Mouse (Mus musculus) thymus, postnatal 10 days (tissue): ENCODE data around the gene Krtap19-2.

Source experiments
- DNase-seq, 2 experiments: peaks; one replicate each; pipeline ENCODE4 v3.0.0; 2021; ENCODE audit warnings: low spot score in 2 of 2

Krtap19-2 gene

DNA sequence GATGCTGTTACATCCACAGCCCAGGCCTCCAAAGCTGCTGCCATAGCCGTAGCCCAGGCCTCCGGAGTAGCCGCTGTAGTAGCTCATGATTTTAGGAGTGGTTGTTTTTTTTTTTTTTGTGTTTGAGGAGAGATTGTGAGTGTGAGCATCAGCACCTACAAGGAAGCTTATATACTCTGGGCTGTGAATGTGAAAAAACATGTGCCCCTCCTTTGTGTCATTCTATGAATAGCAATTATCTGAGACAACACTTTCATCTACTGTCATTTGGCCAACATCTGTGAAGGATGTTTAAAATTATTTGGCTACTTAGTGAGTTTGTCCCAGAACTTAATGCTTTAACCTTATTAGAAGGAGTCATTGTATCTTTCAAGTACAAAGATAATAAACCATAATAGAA is at the start of gene Krtap19-2:
Gene Krtap19-2 (minus strand): TSS at position 101 of the 400 bp plus-strand sequence.
- no peak for DNase-seq

DNA sequence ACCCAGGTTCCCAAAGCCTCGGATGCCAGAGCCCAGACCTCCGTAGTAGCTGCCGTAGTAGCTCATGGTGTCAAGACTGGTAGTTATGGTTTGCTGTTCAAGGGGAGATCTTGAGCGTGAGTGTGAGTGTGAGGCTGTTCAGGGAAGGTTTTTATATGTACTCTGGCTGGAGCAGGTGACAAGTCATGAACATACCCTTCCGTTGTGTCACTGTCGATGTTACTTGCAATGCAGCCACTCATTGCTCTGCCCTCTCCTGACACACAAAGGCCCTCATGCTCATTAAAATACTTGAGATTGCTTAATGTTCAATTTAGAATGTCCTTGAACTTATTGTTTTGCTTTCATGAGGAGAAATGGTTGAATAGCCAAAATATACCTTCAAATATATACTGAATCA is 22.3 kb upstream of the Krtap19-2 start, which contains the start of gene Krtap19-5:
Gene Krtap19-5 (minus strand): TSS at position 101 of the 400 bp plus-strand sequence.
- no peak for DNase-seq

DNA sequence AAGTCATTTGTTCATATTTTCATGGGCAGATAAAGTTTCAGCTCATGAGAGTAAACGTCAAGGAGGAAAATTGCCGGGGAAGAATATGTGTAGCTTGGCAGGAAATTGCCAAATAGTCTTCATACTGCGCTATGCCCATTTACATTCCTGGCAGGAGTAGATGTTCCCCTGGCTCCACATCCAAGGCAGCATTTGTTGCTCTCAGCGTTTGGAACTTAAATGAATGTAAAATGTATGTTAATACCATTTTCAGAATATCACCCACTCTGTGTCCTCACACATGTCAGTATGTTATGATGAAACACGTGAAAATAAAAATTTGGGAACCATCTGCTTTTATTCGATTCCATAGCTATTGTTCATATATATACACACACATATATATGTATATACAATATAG is 12.8 kb upstream of the Krtap19-2 start:
- no peak for DNase-seq

DNA sequence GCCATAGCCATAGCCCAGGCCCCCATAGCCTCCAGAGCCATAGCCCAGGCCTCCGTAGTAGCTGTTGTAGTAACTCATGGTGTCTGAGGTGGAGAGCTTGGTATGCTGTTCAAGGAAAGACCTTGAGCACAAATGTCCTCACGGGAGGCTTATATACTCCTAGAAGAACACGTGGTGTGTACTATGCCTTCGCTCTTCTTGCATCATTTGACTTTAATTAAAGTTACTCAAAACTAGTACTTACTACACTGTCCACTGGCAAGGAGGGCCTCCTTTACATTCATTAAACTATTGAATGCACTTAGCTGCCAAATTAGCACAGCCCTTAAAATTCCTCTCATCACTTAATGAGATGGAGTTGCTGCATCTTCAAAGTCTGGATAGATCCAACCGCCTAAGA is 10.9 kb upstream of the Krtap19-2 start, which contains the start of gene Krtap19-4:
Gene Krtap19-4 (minus strand): TSS at position 101 of the 400 bp plus-strand sequence.
- DNase-seq: no peak

DNA sequence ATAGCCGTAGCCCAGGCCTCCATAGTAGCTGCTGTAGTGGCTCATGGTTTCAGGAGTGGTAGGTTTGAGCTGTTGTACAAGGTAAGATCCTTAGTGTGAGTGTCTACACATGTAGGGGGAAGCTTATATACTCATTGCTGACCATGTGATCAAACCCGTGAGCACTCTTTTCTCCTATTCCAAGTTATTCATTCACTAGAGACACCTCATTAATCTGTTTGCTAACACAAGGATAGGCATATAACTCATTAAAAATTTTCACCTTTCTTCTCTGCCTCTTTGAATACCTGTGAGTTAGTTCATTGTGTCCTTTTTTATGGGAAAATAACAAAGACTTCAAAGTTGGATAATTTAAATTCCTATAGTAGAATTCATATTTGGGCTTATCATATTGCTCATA is 3.9 kb upstream of the Krtap19-2 start, which contains the start of gene Krtap19-3:
Gene Krtap19-3 (minus strand): TSS at position 101 of the 400 bp plus-strand sequence.
- DNase-seq: no peak

DNA sequence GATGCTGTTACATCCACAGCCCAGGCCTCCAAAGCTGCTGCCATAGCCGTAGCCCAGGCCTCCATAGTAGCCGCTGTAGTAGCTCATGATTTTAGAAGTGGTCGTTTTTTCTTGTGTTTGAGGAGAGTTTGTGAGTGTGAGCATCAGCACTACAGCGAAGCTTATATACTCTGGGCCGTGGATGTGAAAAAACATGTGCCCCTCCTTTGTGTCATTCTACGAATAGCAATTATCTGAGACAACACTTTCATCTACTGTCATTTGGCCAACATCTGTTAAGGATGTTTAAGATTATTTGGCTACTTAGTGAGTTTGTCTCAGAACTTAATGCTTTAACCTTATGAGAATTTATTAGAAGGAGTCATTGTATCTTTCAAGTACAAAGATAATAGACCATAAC is 4.8 kb downstream of the Krtap19-2 start, which contains the start of gene Krtap19-1:
Gene Krtap19-1 (minus strand): TSS at position 101 of the 400 bp plus-strand sequence.
- DNase-seq: no peak

DNA sequence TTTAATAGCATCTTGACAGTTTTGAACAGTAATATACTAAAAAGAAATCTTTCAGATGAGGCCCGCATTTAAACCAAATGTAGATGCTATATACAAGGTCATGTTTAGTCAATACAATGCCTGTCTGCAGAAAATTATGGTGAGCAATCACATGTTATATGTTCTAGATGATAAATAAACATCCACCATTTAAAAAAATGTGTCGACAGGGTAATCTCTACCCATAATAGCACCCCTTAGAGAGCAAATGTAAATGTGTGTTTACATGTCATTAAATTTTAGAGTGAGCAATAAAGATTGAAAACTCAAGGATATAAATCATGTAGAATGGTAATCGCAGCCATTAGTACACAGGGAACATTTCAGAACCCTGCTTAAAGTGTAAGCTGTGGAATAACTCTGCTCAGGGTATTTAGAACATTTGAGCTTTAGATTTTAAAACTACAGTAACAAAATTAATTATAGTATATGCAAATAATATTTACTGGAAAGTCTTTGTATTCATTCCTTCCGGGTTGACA is 9.1 kb downstream of the Krtap19-2 start:
- DNase-seq: no peak

DNA sequence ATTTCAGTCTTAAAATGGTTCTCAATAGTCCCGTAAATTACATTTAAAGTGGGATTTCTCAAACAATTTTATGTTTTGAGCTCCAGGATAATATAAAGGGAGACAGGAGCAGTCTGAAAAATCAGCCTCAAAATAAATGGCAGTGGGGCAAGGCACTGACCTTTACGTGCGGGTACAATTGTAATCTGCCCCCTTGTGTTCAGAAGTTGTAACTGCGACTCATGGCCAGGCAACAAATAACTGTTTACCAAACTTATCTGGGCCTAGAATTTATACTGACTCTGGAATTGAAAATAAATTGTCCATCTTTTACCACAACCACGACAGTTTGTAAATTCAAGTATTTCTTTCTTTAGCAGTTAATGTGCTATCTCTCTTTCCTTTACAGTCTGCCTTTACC is 22.6 kb downstream of the Krtap19-2 start:
- peak in 1 of 2 experiments; percentile 4 for DNase-seq

DNA sequence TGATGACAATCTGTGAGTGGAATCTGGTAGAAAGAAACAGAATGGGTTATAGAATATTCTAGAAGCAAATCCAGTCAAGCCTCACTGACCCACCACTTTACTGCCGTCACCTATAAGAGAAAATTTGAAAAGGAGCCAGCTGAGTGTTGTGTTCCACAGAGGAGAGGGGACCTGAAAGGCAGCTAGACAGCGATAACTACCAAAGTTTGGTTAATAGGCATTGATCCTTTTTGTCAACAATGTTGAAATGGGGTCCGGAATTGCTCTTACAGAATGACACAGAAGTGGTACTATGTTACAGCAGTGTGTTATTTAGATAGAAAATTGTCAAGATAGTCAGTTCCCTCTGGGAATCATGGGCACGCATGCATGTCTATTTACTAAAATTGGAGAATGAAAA is 25.5 kb downstream of the Krtap19-2 start:
- no peak for DNase-seq

DNA sequence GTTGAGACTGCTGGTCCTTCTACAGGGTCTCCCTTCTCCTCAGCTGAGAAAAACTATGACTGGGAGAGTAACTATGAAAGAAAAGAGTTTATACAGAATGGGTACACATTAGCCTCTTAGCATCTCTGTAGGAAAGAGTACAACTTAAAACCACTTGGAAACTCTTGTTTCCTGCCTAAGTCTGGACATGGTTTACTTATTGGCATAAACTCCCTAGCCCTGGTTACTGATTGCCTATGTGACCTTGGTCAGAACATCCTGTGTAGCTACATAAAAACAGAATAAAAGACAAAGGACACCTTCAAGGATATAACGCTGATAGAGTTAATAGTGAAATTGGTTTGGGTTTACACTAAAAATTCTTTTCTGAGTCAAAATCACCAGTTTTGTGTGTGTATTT is 26.7 kb downstream of the Krtap19-2 start:
- no peak for DNase-seq

DNA sequence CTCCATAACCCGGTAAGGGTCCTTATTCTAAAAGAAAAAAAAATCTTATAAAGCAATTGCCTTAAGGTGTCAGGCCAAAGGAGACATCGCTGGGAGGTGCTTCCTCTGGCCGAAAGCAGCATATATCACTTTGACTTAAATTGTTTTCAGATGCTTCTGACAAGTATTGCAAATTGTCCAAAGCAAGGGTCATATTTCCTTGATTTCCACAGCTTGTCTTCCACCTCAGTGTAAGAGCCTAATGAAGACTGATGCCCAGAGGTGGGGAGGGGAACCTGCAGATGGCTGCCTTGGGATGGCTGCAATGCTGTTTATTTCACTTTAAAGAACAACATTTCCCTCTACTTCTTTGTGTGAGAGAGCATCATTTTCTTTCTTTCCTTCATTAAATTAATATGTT is 47.1 kb downstream of the Krtap19-2 start:
- DNase-seq: no peak

DNA sequence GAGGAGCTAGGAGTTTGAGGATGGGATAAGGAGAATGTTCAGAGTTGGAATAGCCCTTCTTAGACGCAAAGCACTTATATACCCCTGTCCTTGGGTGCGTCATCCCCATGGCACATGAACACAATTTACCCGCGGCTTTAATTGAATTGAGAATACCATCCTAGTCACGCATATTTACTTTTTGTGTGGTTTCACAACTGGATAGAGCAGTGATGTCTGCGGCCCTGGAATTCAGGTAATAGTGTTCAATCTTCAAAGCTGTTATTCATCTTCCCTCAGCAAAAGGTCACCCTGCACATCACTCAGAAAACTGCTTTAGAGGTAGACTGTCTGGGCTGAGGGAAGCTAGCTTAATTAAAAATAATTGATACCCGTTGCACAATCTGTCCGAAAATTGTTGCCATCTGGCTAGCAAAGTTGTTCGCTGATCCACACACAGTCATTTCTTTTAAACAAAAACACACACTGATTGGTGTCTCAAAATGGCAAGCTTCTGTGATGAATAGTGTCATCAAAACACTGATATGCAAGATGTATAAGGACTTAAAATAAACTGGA is 47.9 kb downstream of the Krtap19-2 start, which contains the start of gene Krtap14:
Gene Krtap14 (minus strand): TSS at position 51 of the 558 bp plus-strand sequence.
- no peak for DNase-seq

DNA sequence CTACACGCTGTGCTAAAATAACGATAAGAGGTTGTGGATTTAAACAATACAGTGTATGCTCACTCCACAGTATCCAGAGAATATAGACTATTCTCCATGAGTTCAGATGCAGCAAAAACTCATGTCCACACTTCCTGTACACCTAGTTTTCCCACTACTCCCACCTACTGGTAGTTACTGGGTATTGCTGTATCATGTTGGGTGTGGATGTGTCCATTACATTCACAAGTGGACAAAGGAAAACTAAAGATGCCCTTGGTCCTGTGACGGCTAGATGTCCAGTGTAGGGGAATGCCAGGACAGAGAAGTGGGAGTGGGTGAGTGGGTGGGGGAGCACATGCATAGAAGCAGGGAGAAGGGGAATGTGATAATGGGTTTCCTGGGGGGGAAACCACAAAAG is 50.3 kb downstream of the Krtap19-2 start:
- DNase-seq: no peak
